Mouse (Mus musculus) bone marrow macrophage, adult 2 months (primary cell): ENCODE measurements around the gene Raly.

Experiments
- CTCF ChIP-seq: IDR thresholded peaks from 2 replicates; pipeline ENCODE4 v1.5.1; 2012; ENCODE audit warnings: low read depth, mild to moderate bottlenecking, low read length, moderate library complexity
- POLR2A ChIP-seq: IDR thresholded peaks from 2 replicates; pipeline ENCODE4 v1.6.1; 2012; ENCODE audit warnings: mild to moderate bottlenecking, low read depth, low read length, borderline replicate concordance

DNA sequence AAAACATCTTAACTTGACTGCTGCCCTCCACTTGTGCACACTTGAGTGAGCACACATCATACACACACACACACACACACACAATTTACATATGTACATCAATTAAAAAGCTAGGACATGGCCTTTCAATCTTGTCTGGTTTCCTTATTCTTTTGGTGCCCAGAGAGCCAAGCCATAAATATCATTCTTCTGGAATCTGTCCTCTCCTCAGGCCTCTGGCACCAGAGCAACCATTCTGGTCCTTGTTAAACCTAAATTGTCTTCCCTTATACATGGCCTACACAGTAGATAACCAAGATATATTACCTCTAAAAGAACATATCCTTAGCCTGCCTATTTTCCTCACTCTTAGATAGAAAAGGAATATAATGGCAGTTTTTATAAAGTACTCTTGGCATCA lies 57.2 kb downstream of the Raly start:
- TF ChIP-seq POLR2A, result no peak
- no peak for TF ChIP-seq CTCF
